Mouse (Mus musculus): Measurements from ENCODE around the gene Coasy.

DNA sequence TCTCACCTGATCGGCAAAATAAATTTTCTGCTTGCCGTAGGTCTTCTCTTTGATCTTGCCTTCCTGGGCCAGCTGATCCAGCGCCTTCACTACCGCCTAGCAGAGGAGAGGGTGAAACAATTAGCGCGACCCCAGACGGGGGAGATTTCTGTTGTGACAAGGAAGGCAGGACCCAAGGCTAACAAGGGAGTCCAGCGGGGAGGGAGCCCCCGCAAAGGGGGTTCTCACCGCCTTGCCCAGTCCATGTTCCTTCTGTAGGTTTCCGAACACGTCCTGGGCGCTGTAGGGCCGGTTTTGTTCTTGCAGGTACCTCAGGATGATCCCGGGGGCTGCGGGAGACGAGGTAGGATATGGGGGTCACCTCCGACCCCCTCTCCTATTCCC, 12.6 kb downstream of the Coasy start:
- TF ChIP-seq POLR2A (IDR thresholded peaks at IDR 0.05; ENCODE audit: insufficient read depth, low read depth, low read length) (no peak), CTCF (IDR thresholded peaks at IDR 0.05; ENCODE audit: insufficient read depth, low read depth, low read length) (no peak)
